Comparison of ENCODE assay signal across 8 mouse cellular contexts in genomic region chr17:80802622-80803021, GRCm38 (mm10).
A peak's percentile ranks its signal among the peaks of the same experiment; 100 is the strongest.
DNase-seq lines count a peak whose midpoint lies in the region; ATAC-seq lines count a peak whose summit lies in the region.
"Had no signal": no experiment of that assay in that cellular context is flagged by ENCODE, and none has a peak within 500 bp of the region (broad histone marks: within the 10 kb centered on the region; RNA-seq: fewer than 3 reads in every experiment).

No protein-coding gene starts in this region.

- no peak for ATAC-seq in stomach, embryonic 14.5 days (ENCODE audit: insufficient number of reproducible peaks, insufficient read depth, low FRiP score, low read depth)

- no peak overlapping the region for H3K4me3 ChIP-seq in stomach, embryonic 14.5 days (ENCODE audit: low read depth, low read length)

- H3K27ac ChIP-seq in stomach, embryonic 14.5 days (ENCODE audit: low read length), result peak overlapping the region; percentile 84; the same call in 1 of the 2 replicates

- 53% methylated on average over 10 of the region's 10 CpGs for WGBS in stomach, embryonic 14.5 days

- H3K9me3 ChIP-seq in stomach, embryonic 14.5 days (ENCODE audit: control insufficient read depth, low read depth, low read length), result no peaks in the 10 kb centered on the region

- peak; percentile 63 for DNase-seq in left cerebral cortex, postnatal 4 days
- DNase-seq in left cerebral cortex, postnatal 14 days (ENCODE audit: low spot score in 2 of 2), result no peak
- peak; percentile 64 to 68 for DNase-seq in cerebellum, postnatal 36 days
- DNase-seq in heart, postnatal 4 days, result peak; percentile 76
- no peak for DNase-seq in urinary bladder, postnatal 4 days (ENCODE audit: low spot score in 2 of 2)
- no peak for DNase-seq in spleen, postnatal 36 days (ENCODE audit: low spot score in 2 of 2)
- DNase-seq: forebrain, postnatal 0 days had no signal

- peaks cover 23% of the 10 kb centered on the region for H3K4me1 ChIP-seq in stomach, embryonic 14.5 days (ENCODE audit: control insufficient read depth, insufficient read depth, low read length)

- H3K9ac ChIP-seq in stomach, embryonic 14.5 days (replicated peaks; ENCODE audit: low read depth, low read length), result no peak overlapping the region
- H3K9ac ChIP-seq: forebrain, postnatal 0 days had no signal

- no peaks in the 10 kb centered on the region for H3K36me3 ChIP-seq in stomach, embryonic 14.5 days (ENCODE audit: control insufficient read depth, insufficient read depth, low read length)

- intact Hi-C loops in left cerebral cortex, postnatal 4 days (cut with DNase I), result no loop called here
- intact Hi-C loops in left cerebral cortex, postnatal 14 days (cut with DNase I), result loop anchor here (5.0 kb wide), 3 partner anchors 40 to 140 kb away; partner anchors contain the start of genes Map4k3 and Tmem178

- no peak overlapping the region for H3K4me2 ChIP-seq in stomach, embryonic 14.5 days (replicated peaks; ENCODE audit: low read depth, low read length)

- H3K27me3 ChIP-seq in stomach, embryonic 14.5 days (ENCODE audit: control insufficient read depth, insufficient read depth, low read length), result no peaks in the 10 kb centered on the region

Comparison
In these comparisons a context has a peak if more than half of its experiments do, and no peak if none do; other contexts are left out.
1. DNase-seq: peak in left cerebral cortex, postnatal 4 days (single experiment), cerebellum, postnatal 36 days (2 of 2) and heart, postnatal 4 days (single experiment); none in left cerebral cortex, postnatal 14 days (0 of 2), urinary bladder, postnatal 4 days (0 of 2) and spleen, postnatal 36 days (0 of 2).